Mouse (Mus musculus) MEL (cell line): Measurements from ENCODE around the gene Fam189b. TPM values are rescaled to one million over a fixed set of nuclear protein-coding genes. Genes with fewer than 3 reads are reported as not detected.
A peak's percentile ranks its signal among the peaks of the same experiment; 100 is the strongest.

Experiments used
- DNase-seq: peaks from one replicate; pipeline ENCODE4 v3.0.0; 2011; ENCODE audit warnings: low read depth, low spot score
- H3K27ac ChIP-seq: 2 replicates; pipeline ENCODE4 v1.5.1; 2012; ENCODE audit warnings: low read depth, mild to moderate bottlenecking, control low read depth, low read length, moderate library complexity; ENCODE audit not compliant: control insufficient read depth
- H3K27me3 ChIP-seq, 2 experiments: fragments of 150-350 bp in 1 of 2; sonication (generic) in 1 of 2; 2 replicates each; pipeline ENCODE4 v1.6.1; 2012; ENCODE audit warnings: low read length in 2 of 2, mild to moderate bottlenecking in 2 of 2, improper control_type of control experiment in 1 of 2, moderate library complexity in 1 of 2; ENCODE audit not compliant: insufficient read depth in 2 of 2, control insufficient read depth in 1 of 2
- H3K36me3 ChIP-seq, 2 experiments: 2 replicates each; pipeline ENCODE4 v1.6.1; 2012 to 2014; ENCODE audit warnings: low read length in 2 of 2, improper control_type of control experiment in 1 of 2, inconsistent platforms in 1 of 2, mild to moderate bottlenecking in 1 of 2; ENCODE audit not compliant: insufficient read depth in 2 of 2, control insufficient read depth in 1 of 2
- H3K4me1 ChIP-seq, 2 experiments: fragments of 150-350 bp in 1 of 2; sonication (generic) in 1 of 2; 2 replicates each; pipeline ENCODE4 v1.6.1; 2012; ENCODE audit warnings: low read length in 2 of 2, improper control_type of control experiment in 1 of 2, mild to moderate bottlenecking in 1 of 2; ENCODE audit not compliant: insufficient read depth in 2 of 2, control insufficient read depth in 1 of 2
- H3K4me3 ChIP-seq, 2 experiments: fragments of 150-350 bp in 1 of 2; sonication (generic) in 1 of 2; 2 replicates each; pipeline ENCODE4 v1.5.1; 2012; ENCODE audit warnings: low read depth in 2 of 2, low read length in 2 of 2, mild to moderate bottlenecking in 2 of 2, moderate library complexity in 2 of 2, control low read depth in 1 of 2, improper control_type of control experiment in 1 of 2; ENCODE audit not compliant: control insufficient read depth in 1 of 2, insufficient read depth in 1 of 2
- H3K79me2 ChIP-seq: 2 replicates; pipeline ENCODE4 v1.6.1; 2012; ENCODE audit warnings: mild to moderate bottlenecking, low read length, moderate library complexity; ENCODE audit not compliant: control insufficient read depth, poor library complexity, insufficient read depth
- H3K9ac ChIP-seq: 2 replicates; pipeline ENCODE4 v1.6.1; 2012; ENCODE audit warnings: low read depth, mild to moderate bottlenecking, control low read depth, low read length, moderate library complexity; ENCODE audit not compliant: control insufficient read depth, poor library complexity, severe bottlenecking
- H3K9me3 ChIP-seq: fragments of 150-350 bp; sonication (generic); replicated peaks from 2 replicates; pipeline ENCODE4 v1.6.1; 2012; ENCODE audit warnings: mild to moderate bottlenecking, low read length, improper control_type of control experiment, moderate library complexity; ENCODE audit not compliant: insufficient read depth
- BHLHE40 ChIP-seq: IDR thresholded peaks from 2 replicates; pipeline ENCODE4 v1.6.1; 2012; ENCODE audit warnings: low read depth, mild to moderate bottlenecking, inconsistent platforms, low read length, improper control_type of control experiment, borderline replicate concordance
- CHD1 ChIP-seq: IDR thresholded peaks from 2 replicates; pipeline ENCODE4 v1.6.1; 2012; ENCODE audit warnings: low read depth, mild to moderate bottlenecking, inconsistent platforms, low read length, improper control_type of control experiment
- CHD2 ChIP-seq: IDR thresholded peaks from 2 replicates; pipeline ENCODE4 v1.6.1; 2011; ENCODE audit warnings: low read length, improper control_type of control experiment
- CTCF ChIP-seq, 3 experiments: IDR thresholded peaks in 2 of 3; conservative IDR thresholded peaks in 1 of 3; 2 replicates each; pipeline ENCODE4 v1.5.1; 2011 to 2012; ENCODE audit warnings: low read length in 3 of 3, low read depth in 2 of 3, mild to moderate bottlenecking in 2 of 3, improper control_type of control experiment in 1 of 3, inconsistent platforms in 1 of 3, mixed read lengths in 1 of 3, moderate library complexity in 1 of 3; ENCODE audit not compliant: control insufficient read depth in 1 of 3, insufficient read depth in 1 of 3, poor library complexity in 1 of 3, severe bottlenecking in 1 of 3
- E2F4 ChIP-seq: IDR thresholded peaks from 2 replicates; pipeline ENCODE4 v1.6.1; 2011; ENCODE audit warnings: low read depth, low read length, improper control_type of control experiment, borderline replicate concordance
- ELF1 ChIP-seq: IDR thresholded peaks from 2 replicates; pipeline ENCODE4 v1.6.1; 2014; ENCODE audit warnings: low read depth, mild to moderate bottlenecking, inconsistent platforms, low read length, improper control_type of control experiment, moderate library complexity
- EP300 ChIP-seq, 2 experiments: IDR thresholded peaks; 2 replicates each; pipeline ENCODE4 v1.6.1; 2011; ENCODE audit warnings: improper control_type of control experiment in 2 of 2, low read length in 2 of 2, low read depth in 1 of 2, mild to moderate bottlenecking in 1 of 2
- ETS1 ChIP-seq: IDR thresholded peaks from 2 replicates; pipeline ENCODE4 v1.6.1; 2012; ENCODE audit warnings: low read depth, mild to moderate bottlenecking, inconsistent platforms, low read length, improper control_type of control experiment, moderate library complexity
- GABPA ChIP-seq: IDR thresholded peaks from 2 replicates; pipeline ENCODE4 v1.6.1; 2012; ENCODE audit warnings: low read depth, mild to moderate bottlenecking, inconsistent platforms, low read length, improper control_type of control experiment, moderate library complexity
- GATA1 ChIP-seq: IDR thresholded peaks from 2 replicates; pipeline ENCODE4 v1.6.1; 2011; ENCODE audit warnings: low read depth, low read length, improper control_type of control experiment
- HCFC1 ChIP-seq: IDR thresholded peaks from 2 replicates; pipeline ENCODE4 v1.6.1; 2012; ENCODE audit warnings: low read depth, mild to moderate bottlenecking, inconsistent platforms, low read length, improper control_type of control experiment, moderate library complexity
- JUND ChIP-seq: IDR thresholded peaks from 2 replicates; pipeline ENCODE4 v1.6.1; 2011; ENCODE audit warnings: low read depth, mild to moderate bottlenecking, improper control_type of control experiment, low read length
- KAT2A ChIP-seq: conservative IDR thresholded peaks from 2 replicates; pipeline ENCODE4 v1.6.1; 2012; ENCODE audit warnings: low read depth, low read length, improper control_type of control experiment, inconsistent platforms
- MAFK ChIP-seq: IDR thresholded peaks from 2 replicates; pipeline ENCODE4 v1.6.1; 2011; ENCODE audit warnings: low read depth, mild to moderate bottlenecking, low read length, improper control_type of control experiment, borderline replicate concordance
- MAX ChIP-seq: IDR thresholded peaks from 2 replicates; pipeline ENCODE4 v1.6.1; 2011; ENCODE audit warnings: low read length, improper control_type of control experiment
- MAZ ChIP-seq: IDR thresholded peaks from 2 replicates; pipeline ENCODE4 v1.6.1; 2012; ENCODE audit warnings: low read depth, mild to moderate bottlenecking, inconsistent platforms, low read length, improper control_type of control experiment
- MEF2A ChIP-seq: IDR thresholded peaks from 2 replicates; pipeline ENCODE4 v1.6.1; 2014; ENCODE audit warnings: low read depth, mild to moderate bottlenecking, inconsistent platforms, low read length, improper control_type of control experiment; ENCODE audit not compliant: poor library complexity, insufficient replicate concordance, severe bottlenecking; ENCODE audit errors: extremely low read depth
- MYB ChIP-seq: IDR thresholded peaks from 2 replicates; pipeline ENCODE4 v1.6.1; 2011; ENCODE audit warnings: mild to moderate bottlenecking, low read depth, low read length, improper control_type of control experiment
- MYC ChIP-seq: IDR thresholded peaks from 2 replicates; pipeline ENCODE4 v1.6.1; 2011; ENCODE audit warnings: low read depth, mild to moderate bottlenecking, low read length, improper control_type of control experiment, moderate library complexity
- NELFE ChIP-seq: IDR thresholded peaks from 2 replicates; pipeline ENCODE4 v1.6.1; 2011; ENCODE audit warnings: low read depth, low read length, improper control_type of control experiment
- NRF1 ChIP-seq: IDR thresholded peaks from 2 replicates; pipeline ENCODE4 v1.6.1; 2014; ENCODE audit warnings: low read depth, mild to moderate bottlenecking, inconsistent platforms, low read length, improper control_type of control experiment, moderate library complexity; ENCODE audit not compliant: poor library complexity, insufficient read depth, severe bottlenecking
- POLR2A ChIP-seq, 2 experiments: IDR thresholded peaks; 2 replicates each; pipeline ENCODE4 v1.6.1; 2011 to 2012; ENCODE audit warnings: low read length in 2 of 2, mild to moderate bottlenecking in 2 of 2, control low read depth in 1 of 2, improper control_type of control experiment in 1 of 2, low read depth in 1 of 2, moderate library complexity in 1 of 2; ENCODE audit not compliant: control insufficient read depth in 1 of 2, insufficient read depth in 1 of 2, poor library complexity in 1 of 2
- POLR2AphosphoS2 ChIP-seq: IDR thresholded peaks from 2 replicates; pipeline ENCODE4 v1.6.1; 2011; ENCODE audit warnings: low read length, improper control_type of control experiment
- POLR2AphosphoS5 ChIP-seq: IDR thresholded peaks from 2 replicates; pipeline ENCODE4 v1.6.1; 2012; ENCODE audit warnings: low read depth, borderline replicate concordance, mild to moderate bottlenecking, inconsistent platforms, low read length, moderate library complexity, mixed read lengths
- RAD21 ChIP-seq: IDR thresholded peaks from 2 replicates; pipeline ENCODE4 v1.6.1; 2011; ENCODE audit warnings: mild to moderate bottlenecking, low read depth, low read length, improper control_type of control experiment
- RCOR1 ChIP-seq: IDR thresholded peaks from 2 replicates; pipeline ENCODE4 v1.6.1; 2012; ENCODE audit warnings: low read depth, mild to moderate bottlenecking, inconsistent platforms, low read length, improper control_type of control experiment
- SIN3A ChIP-seq: IDR thresholded peaks from 2 replicates; pipeline ENCODE4 v1.6.1; 2012; ENCODE audit warnings: low read length, improper control_type of control experiment, inconsistent platforms
- SMC3 ChIP-seq: IDR thresholded peaks from 2 replicates; pipeline ENCODE4 v1.6.1; 2011; ENCODE audit warnings: low read depth, low read length, improper control_type of control experiment
- TAL1 ChIP-seq: IDR thresholded peaks from 2 replicates; pipeline ENCODE4 v1.6.1; 2012; ENCODE audit warnings: mild to moderate bottlenecking, inconsistent platforms, low read length, moderate library complexity, mixed read lengths
- TBP ChIP-seq: IDR thresholded peaks from 2 replicates; pipeline ENCODE4 v1.8.0; 2011; ENCODE audit warnings: low read depth, low read length, improper control_type of control experiment
- TCF12 ChIP-seq: IDR thresholded peaks from 2 replicates; pipeline ENCODE4 v1.6.1; 2014; ENCODE audit warnings: low read depth, mild to moderate bottlenecking, inconsistent platforms, low read length, improper control_type of control experiment, moderate library complexity
- USF2 ChIP-seq, 2 experiments: IDR thresholded peaks; 2 replicates each; pipeline ENCODE4 v1.6.1; 2011 to 2012; ENCODE audit warnings: improper control_type of control experiment in 2 of 2, low read length in 2 of 2, borderline replicate concordance in 1 of 2, inconsistent platforms in 1 of 2, low read depth in 1 of 2, mild to moderate bottlenecking in 1 of 2; ENCODE audit not compliant: insufficient read depth in 1 of 2
- ZC3H11A ChIP-seq: IDR thresholded peaks from 2 replicates; pipeline ENCODE4 v1.6.1; 2012; ENCODE audit warnings: low read depth, mild to moderate bottlenecking, inconsistent platforms, low read length, improper control_type of control experiment
- ZKSCAN1 ChIP-seq: IDR thresholded peaks from 2 replicates; pipeline ENCODE4 v1.6.1; 2012; ENCODE audit warnings: low read depth, mild to moderate bottlenecking, inconsistent platforms, low read length, improper control_type of control experiment, moderate library complexity
- ZMIZ1 ChIP-seq: IDR thresholded peaks from 2 replicates; pipeline ENCODE4 v1.6.1; 2012; ENCODE audit warnings: low read depth, mild to moderate bottlenecking, inconsistent platforms, low read length, improper control_type of control experiment, moderate library complexity
- ZNF384 ChIP-seq: IDR thresholded peaks from 2 replicates; pipeline ENCODE4 v1.6.1; 2012; ENCODE audit warnings: low read depth, mild to moderate bottlenecking, inconsistent platforms, low read length, improper control_type of control experiment
- polyA plus RNA-seq, 2 experiments: library from polyadenylated mRNA; stranded (reverse) in 1 of 2; unstranded in 1 of 2; fragments of >175 nt in 1 of 2; fragments of >200 nt in 1 of 2; gene quantifications; 2 replicates each; pipeline versions ENCODE4 v1.2.1 to v1.2.4; 2012; ENCODE audit warnings: low replicate concordance in 2 of 2, low read depth in 1 of 2; ENCODE audit not compliant: insufficient read length in 2 of 2, insufficient read depth in 1 of 2, missing spikeins in 1 of 2
- total RNA-seq: library from RNA; depleted of rRNA; stranded (reverse); fragments of 300-350 nt; gene quantifications from 2 replicates; pipeline ENCODE4 v1.2.3, GENCODE M21; 2012

Gene Fam189b
- total and polyA plus RNA-seq, 3 experiments = 7.0 to 35.3 TPM; not detected in 1

- no peaks in the 10 kb centered on the region for H3K27me3 ChIP-seq
- DNase-seq = peak; percentile 99
- H3K4me1 ChIP-seq = peaks cover 8 to 20% of the 10 kb centered on the region in 2 experiments
- TF ChIP-seq SMC3 (no peak), HCFC1 (peak; percentile 83), TAL1 (no peak), CHD1 (no peak), ZC3H11A (no peak), CTCF (IDR thresholded peaks at IDR 0.05 in 2 of 3, conservative IDR thresholded peaks at IDR 0.05 in 1 of 3; ENCODE audit: control insufficient read depth in 1 of 3, insufficient read depth in 1 of 3, low read depth in 2 of 3, low read length in 3 of 3, poor library complexity in 1 of 3, severe bottlenecking in 1 of 3) (no peak), ETS1 (peak; percentile 60; the same call in 1 of the 2 replicates), RAD21 (no peak), POLR2A (IDR thresholded peaks at IDR 0.05; ENCODE audit: control insufficient read depth in 1 of 2, insufficient read depth in 1 of 2, low read depth in 1 of 2, low read length in 2 of 2, poor library complexity in 1 of 2) (peak; percentile 85 to 98), KAT2A (peak; percentile 24; the same call in 1 of the 2 replicates), GATA1 (no peak), MEF2A (no peak), MYC (peak; percentile 94), BHLHE40 (peak; percentile 87), MAX (peak; percentile 98), ZNF384 (peak; percentile 53), JUND (0 out of 2 replicates have a peak, but pooled peaks have one; percentile 56), NRF1 (peak; percentile 65), ZKSCAN1 (no peak), SIN3A (peak; percentile 83), E2F4 (no peak), NELFE (peak; percentile 95), MAZ (peak; percentile 51; the same call in 1 of the 2 replicates), CHD2 (no peak), POLR2AphosphoS2 (peak; percentile 98), POLR2AphosphoS5 (no peak), GABPA (no peak), RCOR1 (peak; percentile 44; the same call in 1 of the 2 replicates), MAFK (no peak), ELF1 (peak; percentile 69), MYB (no peak), ZMIZ1 (peak; percentile 99), TCF12 (peak; percentile 84), USF2 (IDR thresholded peaks at IDR 0.05; ENCODE audit: borderline replicate concordance in 1 of 2, insufficient read depth in 1 of 2, low read depth in 1 of 2, low read length in 2 of 2) (peak in 1 of 2 experiments; percentile 64; a peak in 1 of 4 replicates), TBP (peak; percentile 91), EP300 (IDR thresholded peaks at IDR 0.05; ENCODE audit: low read depth in 1 of 2, low read length in 2 of 2) (peak; percentile 21 to 51; a peak in 3 of 4 replicates)
Measured at GRCm38 (mm10) chr3:89164506-89165267, 18.3 kb upstream of the Fam189b start, which contains the start of gene Clk2. Clk2 (plus strand) TSS chr3:89164795.

More at GRCm38 (mm10) chr3:89164506-89165267, 18.3 kb upstream of the Fam189b start, which contains the start of gene Clk2:
- peak within 1 kb of the TSS; percentile 76 to 80 for H3K4me3 ChIP-seq
- H3K27ac ChIP-seq = peak within 1 kb of the TSS; percentile 89
- no peaks in the 10 kb centered on the region for H3K9me3 ChIP-seq
- H3K9ac ChIP-seq = peak within 1 kb of the TSS; percentile 95
- peaks cover 29% of the 10 kb centered on the region for H3K79me2 ChIP-seq
- H3K36me3 ChIP-seq = peaks cover 11 to 19% of the 10 kb centered on the region in 2 experiments
